Mouse (Mus musculus): ENCODE data around the gene C77080. TPM values are rescaled to one million over a fixed set of nuclear protein-coding genes. Genes with fewer than 3 reads are reported as not detected.
A peak's percentile ranks its signal among the peaks of the same experiment; 100 is the strongest.

C77080 gene
- polyA plus RNA-seq, 2 experiments, result 0.74 to 1.2 TPM

GRCm38 (mm10) chr4:129237843-129238441 is 23.3 kb downstream of the C77080 start:
- H3K27me3 ChIP-seq (ENCODE audit: control insufficient read depth, insufficient read depth, low read length), result peaks cover 13% of the 10 kb centered on the region
- H3K4me1 ChIP-seq (replicated peaks; ENCODE audit: control insufficient read depth in 2 of 2, insufficient read depth in 2 of 2, low read length in 1 of 2), result peaks cover 31 to 34% of the 10 kb centered on the region in 2 experiments
- no peak for TF ChIP-seq EP300 (IDR thresholded peaks at IDR 0.05; ENCODE audit: low read depth)
- TF ChIP-seq CTCF (IDR thresholded peaks at IDR 0.05; ENCODE audit: low read depth), result no peak
- 19% methylated on average over 21 of the region's 21 CpGs for WGBS (ENCODE audit: insufficient replicate concordance)
- H3K9me3 ChIP-seq (ENCODE audit: control insufficient read depth, low read length), result no peaks in the 10 kb centered on the region
- H3K36me3 ChIP-seq (replicated peaks; ENCODE audit: control insufficient read depth, insufficient read depth, low read depth), result no peaks in the 10 kb centered on the region
- H3K4me2 ChIP-seq (ENCODE audit: low read depth), result peak overlapping the region; percentile 79; the same call in 1 of the 2 replicates
- H3K27ac ChIP-seq, result no peak overlapping the region
- H3K4me3 ChIP-seq (ENCODE audit: insufficient read depth in 1 of 2, low read depth in 2 of 2, low read length in 2 of 2), result no peak overlapping the region
- ATAC-seq (ENCODE audit: insufficient read depth) (no peak), DNase-seq (ENCODE audit: low read depth in 3 of 3, low spot score in 3 of 3) (no peak)
- no peak overlapping the region for H3K9ac ChIP-seq (replicated peaks)

DNA sequence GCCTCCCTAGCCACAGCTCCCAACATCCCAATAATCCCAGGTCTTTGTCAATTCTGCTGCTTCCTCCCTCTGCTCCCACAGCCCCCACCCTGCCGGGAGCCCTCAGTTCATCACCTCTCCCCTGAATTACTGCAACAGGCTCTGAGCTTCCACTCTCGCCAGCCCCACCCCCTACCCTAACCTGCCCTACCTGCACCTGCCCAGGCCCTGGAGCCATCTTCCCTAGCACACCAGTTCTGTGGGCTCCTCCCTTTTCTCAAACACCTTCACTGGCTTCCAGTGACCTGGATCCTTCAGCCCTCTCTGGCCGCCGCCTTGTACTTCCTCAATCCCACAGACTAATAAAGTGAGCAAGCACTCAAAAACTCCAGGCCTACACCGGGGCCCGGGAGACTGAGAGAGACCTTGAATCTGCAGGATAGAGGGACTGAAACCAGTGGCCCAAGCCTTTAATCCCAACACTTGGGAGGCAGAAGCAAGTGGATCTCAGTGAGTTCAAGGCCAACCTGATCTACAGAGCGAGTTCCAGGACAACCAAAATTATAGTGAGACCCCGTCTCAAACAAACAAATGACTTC is 24.9 kb downstream of the C77080 start:
- no peak overlapping the region for H3K4me3 ChIP-seq (ENCODE audit: insufficient read depth in 1 of 2, low read depth in 2 of 2, low read length in 2 of 2)
- peaks cover 13% of the 10 kb centered on the region for H3K27me3 ChIP-seq (ENCODE audit: control insufficient read depth, insufficient read depth, low read length)
- H3K9me3 ChIP-seq (ENCODE audit: control insufficient read depth, low read length), result no peaks in the 10 kb centered on the region
- no peak for TF ChIP-seq CTCF (IDR thresholded peaks at IDR 0.05; ENCODE audit: low read depth)
- no peak for DNase-seq (ENCODE audit: low read depth in 3 of 3, low spot score in 3 of 3)
- H3K36me3 ChIP-seq (replicated peaks; ENCODE audit: control insufficient read depth, insufficient read depth, low read depth), result no peaks in the 10 kb centered on the region
- 62% methylated on average over 8 of the region's 8 CpGs for WGBS (ENCODE audit: insufficient replicate concordance)
- 0 out of 2 replicates have a peak overlapping the region, but pooled peaks have one; percentile 52 for H3K4me2 ChIP-seq (ENCODE audit: low read depth)
- H3K4me1 ChIP-seq (replicated peaks; ENCODE audit: control insufficient read depth in 2 of 2, insufficient read depth in 2 of 2, low read length in 1 of 2), result peaks cover 40 to 42% of the 10 kb centered on the region in 2 experiments
- no peak for ATAC-seq (ENCODE audit: insufficient read depth)
- H3K9ac ChIP-seq (replicated peaks), result no peak overlapping the region
- H3K27ac ChIP-seq, result peak overlapping the region; percentile 84

DNA sequence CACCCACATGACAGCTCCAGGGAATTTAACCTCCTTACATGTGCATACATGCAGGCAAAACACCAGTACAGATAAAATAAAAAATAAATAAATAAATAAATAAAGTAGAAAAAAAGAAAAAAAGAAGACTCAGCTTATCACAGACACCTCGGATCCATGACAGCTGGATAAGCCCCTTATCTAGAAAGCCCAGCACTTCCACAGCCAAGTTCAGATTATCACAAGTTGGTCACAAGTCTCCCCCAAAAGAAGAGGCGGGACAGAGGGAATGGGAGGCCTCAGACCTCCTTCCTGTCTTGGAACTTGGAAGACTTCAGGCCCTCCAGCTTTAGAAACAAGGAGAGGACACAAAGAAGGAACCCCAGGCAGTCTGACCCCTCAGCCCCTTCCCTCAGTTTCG is 26.1 kb downstream of the C77080 start:
- peak; percentile 72 for ATAC-seq (ENCODE audit: insufficient read depth)

GRCm38 (mm10) chr4:129234488-129234887 is 26.7 kb downstream of the C77080 start:
- Histone ChIP-seq H3K9me3 (ENCODE audit: control insufficient read depth, low read length) (no peaks in the 10 kb centered on the region), H3K4me1 (replicated peaks; ENCODE audit: control insufficient read depth in 2 of 2, insufficient read depth in 2 of 2, low read length in 1 of 2) (peaks cover 41 to 46% of the 10 kb centered on the region in 2 experiments), H3K4me3 (ENCODE audit: insufficient read depth in 1 of 2, low read depth in 2 of 2, low read length in 2 of 2) (no peak overlapping the region), H3K36me3 (replicated peaks; ENCODE audit: control insufficient read depth, insufficient read depth, low read depth) (no peaks in the 10 kb centered on the region), H3K9ac (replicated peaks) (no peak overlapping the region), H3K27me3 (ENCODE audit: control insufficient read depth, insufficient read depth, low read length) (peaks cover 13% of the 10 kb centered on the region), H3K4me2 (ENCODE audit: low read depth) (peak overlapping the region; percentile 52), H3K27ac (peak overlapping the region; percentile 84)
- DNase-seq (ENCODE audit: low read depth in 3 of 3, low spot score in 3 of 3) (peak; percentile 68 to 81 (median 73)), ATAC-seq (ENCODE audit: insufficient read depth) (peak; percentile 78)
- no peak for TF ChIP-seq CTCF (IDR thresholded peaks at IDR 0.05; ENCODE audit: low read depth)
- TF ChIP-seq EP300 (IDR thresholded peaks at IDR 0.05; ENCODE audit: low read depth), result peak; percentile 70
- WGBS (ENCODE audit: insufficient replicate concordance), result 10% methylated on average over 7 of the region's 7 CpGs

More for the DNA sequence above, 26.1 kb downstream of the C77080 start:
- no peak overlapping the region for H3K4me3 ChIP-seq (ENCODE audit: insufficient read depth in 1 of 2, low read depth in 2 of 2, low read length in 2 of 2)
- peak; percentile 77 to 87 (median 83) for DNase-seq (ENCODE audit: low read depth in 3 of 3, low spot score in 3 of 3)
- TF ChIP-seq CTCF (IDR thresholded peaks at IDR 0.05; ENCODE audit: low read depth), result no peak
- peak; percentile 91 for TF ChIP-seq EP300 (IDR thresholded peaks at IDR 0.05; ENCODE audit: low read depth)
- peak overlapping the region; percentile 84 for H3K27ac ChIP-seq
- peak overlapping the region; percentile 52 for H3K4me2 ChIP-seq (ENCODE audit: low read depth)
- H3K9ac ChIP-seq (replicated peaks), result peak overlapping the region; percentile 31
- no peaks in the 10 kb centered on the region for H3K9me3 ChIP-seq (ENCODE audit: control insufficient read depth, low read length)
- peaks cover 41 to 47% of the 10 kb centered on the region in 2 experiments for H3K4me1 ChIP-seq (replicated peaks; ENCODE audit: control insufficient read depth in 2 of 2, insufficient read depth in 2 of 2, low read length in 1 of 2)
- H3K36me3 ChIP-seq (replicated peaks; ENCODE audit: control insufficient read depth, insufficient read depth, low read depth), result no peaks in the 10 kb centered on the region
- 22% methylated on average over 3 of the region's 3 CpGs for WGBS (ENCODE audit: insufficient replicate concordance)
- peaks cover 13% of the 10 kb centered on the region for H3K27me3 ChIP-seq (ENCODE audit: control insufficient read depth, insufficient read depth, low read length)

GRCm38 (mm10) chr4:129232561-129233360 is 28.4 kb downstream of the C77080 start:
- H3K4me3 ChIP-seq (ENCODE audit: insufficient read depth in 1 of 2, low read depth in 2 of 2, low read length in 2 of 2), result no peak overlapping the region
- no peak for DNase-seq (ENCODE audit: low read depth in 3 of 3, low spot score in 3 of 3)
- no peak for TF ChIP-seq CTCF (IDR thresholded peaks at IDR 0.05; ENCODE audit: low read depth)
- no peak for TF ChIP-seq EP300 (IDR thresholded peaks at IDR 0.05; ENCODE audit: low read depth)
- 79% methylated on average over 9 of the region's 9 CpGs for WGBS (ENCODE audit: insufficient replicate concordance)
- H3K4me1 ChIP-seq (replicated peaks; ENCODE audit: control insufficient read depth in 2 of 2, insufficient read depth in 2 of 2, low read length in 1 of 2), result peaks cover 36 to 39% of the 10 kb centered on the region in 2 experiments
- H3K36me3 ChIP-seq (replicated peaks; ENCODE audit: control insufficient read depth, insufficient read depth, low read depth), result no peaks in the 10 kb centered on the region
- H3K9ac ChIP-seq (replicated peaks), result no peak overlapping the region
- H3K4me2 ChIP-seq (ENCODE audit: low read depth), result no peak overlapping the region
- peaks cover 14% of the 10 kb centered on the region for H3K27me3 ChIP-seq (ENCODE audit: control insufficient read depth, insufficient read depth, low read length)
- no peaks in the 10 kb centered on the region for H3K9me3 ChIP-seq (ENCODE audit: control insufficient read depth, low read length)
- no peak overlapping the region for H3K27ac ChIP-seq
- ATAC-seq (ENCODE audit: insufficient read depth), result no peak

Measured in liver, embryonic 14.5 days (tissue).